Mouse (Mus musculus) lung, postnatal 0 days (tissue): Measurements from ENCODE around the gene Gmip. TPM values are rescaled to one million over a fixed set of nuclear protein-coding genes. Genes with fewer than 3 reads are reported as not detected.
A peak's percentile ranks its signal among the peaks of the same experiment; 100 is the strongest.

Experiments used
- ATAC-seq: fragments of 200-750 bp; cut with Nextera tagmentation; 2 replicates; pipeline ENCODE4 v1.8.0; 2017; ENCODE audit warnings: moderate library complexity
- DNase-seq: peaks from one replicate; pipeline ENCODE4 v3.0.0-alpha.2; 2016; ENCODE audit warnings: low spot score
- H3K27ac ChIP-seq: fragments of 300-500 bp; sonication (generic); 2 replicates; pipeline ENCODE4 v1.5.1; 2014; ENCODE audit warnings: antibody characterized with exemption, mild to moderate bottlenecking, low read length, mixed read lengths
- H3K27me3 ChIP-seq: fragments of 300-500 bp; sonication (generic); replicated peaks from 2 replicates; pipeline ENCODE4 v1.6.1; 2014; ENCODE audit warnings: low read length, mixed read lengths; ENCODE audit not compliant: insufficient read depth
- H3K36me3 ChIP-seq: fragments of 300-500 bp; sonication (generic); 2 replicates; pipeline ENCODE4 v1.6.1; 2014; ENCODE audit warnings: low read length, mixed read lengths; ENCODE audit not compliant: insufficient read depth
- H3K4me1 ChIP-seq: fragments of 300-500 bp; sonication (generic); 2 replicates; pipeline ENCODE4 v1.6.1; 2014; ENCODE audit warnings: antibody characterized with exemption, low read depth, low read length, mixed read lengths; ENCODE audit not compliant: insufficient read depth
- H3K4me2 ChIP-seq: fragments of 300-500 bp; sonication (generic); replicated peaks from 2 replicates; pipeline ENCODE4 v1.6.1; 2014; ENCODE audit warnings: low read depth, mild to moderate bottlenecking, low read length, moderate library complexity, mixed read lengths
- H3K4me3 ChIP-seq: fragments of 300-500 bp; sonication (generic); 2 replicates; pipeline ENCODE4 v1.5.1; 2014; ENCODE audit warnings: low read depth, low read length
- H3K9ac ChIP-seq: fragments of 300-500 bp; sonication (generic); replicated peaks from 2 replicates; pipeline ENCODE4 v1.6.1; 2014; ENCODE audit warnings: low read depth, mild to moderate bottlenecking
- H3K9me3 ChIP-seq: fragments of 300-500 bp; sonication (generic); 2 replicates; pipeline ENCODE4 v1.6.1; 2016; ENCODE audit warnings: low read length, mixed read lengths
- CTCF ChIP-seq: IDR thresholded peaks from 2 replicates; pipeline ENCODE4 v1.5.1; 2016; ENCODE audit warnings: antibody characterized with exemption, mild to moderate bottlenecking
- EP300 ChIP-seq: IDR thresholded peaks from 2 replicates; pipeline ENCODE4 v1.6.1; 2016; ENCODE audit warnings: antibody characterized with exemption, mild to moderate bottlenecking, control low read depth
- WGBS: fragments of 180-500 bp; shearing (Covaris S2); extraction: QIAGEN DNeasy Blood & Tissue Kit; methylation state at CpG from one replicate; pipeline ENCODE4 v1.1.7; 2014; 5-methylcytosine and 5-hydroxymethylcytosine counted together
- polyA plus RNA-seq: library from polyadenylated mRNA; unstranded; fragments of >200 nt; fragmentation: Nextera tagmentation; extraction: Ambion mirVana; gene quantifications from 2 replicates; pipeline ENCODE4 v1.2.1, GENCODE M21; 2015

Gene Gmip
- polyA plus RNA-seq, 1 experiment from 2014 or later = 8.4 TPM

GRCm38 (mm10) chr8:69808864-69809403 is 455 bp downstream of the Gmip start:
- DNase-seq = no peak
- H3K9me3 ChIP-seq = no peaks in the 10 kb centered on the region
- no peak overlapping the region; the same call in 1 of the 2 replicates for H3K27ac ChIP-seq
- peak; percentile 43 for ATAC-seq
- WGBS = 6% methylated on average over 23 of the region's 23 CpGs
- 0 out of 2 replicates have a peak, but pooled peaks cover 14% of the 10 kb centered on the region for H3K36me3 ChIP-seq
- H3K4me1 ChIP-seq = no peaks in the 10 kb centered on the region
- peak overlapping the region; percentile 62 for H3K9ac ChIP-seq
- peak overlapping the region; percentile 63 for H3K4me3 ChIP-seq
- no peaks in the 10 kb centered on the region for H3K27me3 ChIP-seq
- H3K4me2 ChIP-seq = peak overlapping the region; percentile 91
- TF ChIP-seq EP300 (no peak), CTCF (0 out of 2 replicates have a peak, but pooled peaks have one; percentile 0)

GRCm38 (mm10) chr8:69809820-69810219 is 1.3 kb downstream of the Gmip start:
- H3K4me2 ChIP-seq = no peak overlapping the region
- H3K4me3 ChIP-seq = no peak overlapping the region
- 0 out of 2 replicates have a peak, but pooled peaks cover 8% of the 10 kb centered on the region for H3K36me3 ChIP-seq
- no peak overlapping the region for H3K27ac ChIP-seq
- TF ChIP-seq EP300 = no peak
- no peak for TF ChIP-seq CTCF
- ATAC-seq (no peak), DNase-seq (no peak)
- 55% methylated on average over 3 of the region's 3 CpGs for WGBS
- H3K4me1 ChIP-seq = no peaks in the 10 kb centered on the region
- no peak overlapping the region for H3K9ac ChIP-seq
- H3K27me3 ChIP-seq = no peaks in the 10 kb centered on the region
- H3K9me3 ChIP-seq = no peaks in the 10 kb centered on the region

GRCm38 (mm10) chr8:69814881-69815280 is 6.4 kb downstream of the Gmip start:
- H3K4me1 ChIP-seq = no peaks in the 10 kb centered on the region
- no peaks in the 10 kb centered on the region for H3K36me3 ChIP-seq
- H3K9ac ChIP-seq = no peak overlapping the region
- H3K4me3 ChIP-seq = no peak overlapping the region
- ATAC-seq (no peak), DNase-seq (no peak)
- no peaks in the 10 kb centered on the region for H3K27me3 ChIP-seq
- no peak overlapping the region for H3K27ac ChIP-seq
- no peak for TF ChIP-seq EP300
- no peak for TF ChIP-seq CTCF
- 90% methylated on average over 2 of the region's 2 CpGs for WGBS
- H3K4me2 ChIP-seq = no peak overlapping the region
- H3K9me3 ChIP-seq = no peaks in the 10 kb centered on the region

- ATAC-seq (no peak), DNase-seq (no peak)
- Histone ChIP-seq H3K4me3 (no peak overlapping the region), H3K27ac (no peak overlapping the region), H3K36me3 (no peaks in the 10 kb centered on the region), H3K9ac (no peak overlapping the region), H3K9me3 (no peaks in the 10 kb centered on the region), H3K4me1 (no peaks in the 10 kb centered on the region), H3K27me3 (no peaks in the 10 kb centered on the region), H3K4me2 (no peak overlapping the region)
- TF ChIP-seq CTCF (no peak), EP300 (no peak)
- 91% methylated on average over 4 of the region's 4 CpGs for WGBS
These were observed 6.9 kb downstream of the Gmip start for GRCm38 (mm10) chr8:69815396-69815795.

GRCm38 (mm10) chr8:69820466-69820865 is 12.0 kb downstream of the Gmip start:
- Histone ChIP-seq H3K27ac (no peak overlapping the region), H3K4me3 (no peak overlapping the region), H3K27me3 (no peaks in the 10 kb centered on the region), H3K36me3 (no peaks in the 10 kb centered on the region), H3K4me1 (no peaks in the 10 kb centered on the region), H3K9ac (no peak overlapping the region), H3K4me2 (no peak overlapping the region), H3K9me3 (no peaks in the 10 kb centered on the region)
- DNase-seq = no peak
- ATAC-seq = no peak
- 82% methylated on average over 9 of the region's 9 CpGs for WGBS
- TF ChIP-seq CTCF (no peak), EP300 (no peak)

GRCm38 (mm10) chr8:69821971-69822385 is 13.5 kb downstream of the Gmip start:
- ATAC-seq (peak; percentile 46), DNase-seq (peak; percentile 32)
- Histone ChIP-seq H3K4me2 (peak overlapping the region; percentile 84), H3K27ac (0 out of 2 replicates have a peak overlapping the region, but pooled peaks have one; percentile 9), H3K27me3 (no peaks in the 10 kb centered on the region), H3K9ac (0 out of 2 replicates have a peak overlapping the region, but pooled peaks have one; percentile 19), H3K36me3 (no peaks in the 10 kb centered on the region), H3K4me1 (no peaks in the 10 kb centered on the region), H3K9me3 (no peaks in the 10 kb centered on the region), H3K4me3 (peak overlapping the region; percentile 46)
- TF ChIP-seq EP300 = no peak
- no peak for TF ChIP-seq CTCF
- 0% methylated on average over 12 of the region's 22 CpGs for WGBS
